Mouse (Mus musculus) MEL (cell line): ENCODE data around the gene Serinc2. TPM values are rescaled to one million over a fixed set of nuclear protein-coding genes. Genes with fewer than 3 reads are reported as not detected.

ENCODE experiments used
- DNase-seq: peaks from one replicate; pipeline ENCODE4 v3.0.0; 2011; ENCODE audit warnings: low read depth, low spot score
- H3K27ac ChIP-seq: 2 replicates; pipeline ENCODE4 v1.5.1; 2012; ENCODE audit warnings: low read depth, mild to moderate bottlenecking, control low read depth, low read length, moderate library complexity; ENCODE audit not compliant: control insufficient read depth
- H3K27me3 ChIP-seq, 2 experiments: fragments of 150-350 bp in 1 of 2; sonication (generic) in 1 of 2; 2 replicates each; pipeline ENCODE4 v1.6.1; 2012; ENCODE audit warnings: low read length in 2 of 2, mild to moderate bottlenecking in 2 of 2, improper control_type of control experiment in 1 of 2, moderate library complexity in 1 of 2; ENCODE audit not compliant: insufficient read depth in 2 of 2, control insufficient read depth in 1 of 2
- H3K36me3 ChIP-seq, 2 experiments: 2 replicates each; pipeline ENCODE4 v1.6.1; 2012 to 2014; ENCODE audit warnings: low read length in 2 of 2, improper control_type of control experiment in 1 of 2, inconsistent platforms in 1 of 2, mild to moderate bottlenecking in 1 of 2; ENCODE audit not compliant: insufficient read depth in 2 of 2, control insufficient read depth in 1 of 2
- H3K4me1 ChIP-seq, 2 experiments: fragments of 150-350 bp in 1 of 2; sonication (generic) in 1 of 2; 2 replicates each; pipeline ENCODE4 v1.6.1; 2012; ENCODE audit warnings: low read length in 2 of 2, improper control_type of control experiment in 1 of 2, mild to moderate bottlenecking in 1 of 2; ENCODE audit not compliant: insufficient read depth in 2 of 2, control insufficient read depth in 1 of 2
- H3K4me3 ChIP-seq, 2 experiments: fragments of 150-350 bp in 1 of 2; sonication (generic) in 1 of 2; 2 replicates each; pipeline ENCODE4 v1.5.1; 2012; ENCODE audit warnings: low read depth in 2 of 2, low read length in 2 of 2, mild to moderate bottlenecking in 2 of 2, moderate library complexity in 2 of 2, control low read depth in 1 of 2, improper control_type of control experiment in 1 of 2; ENCODE audit not compliant: control insufficient read depth in 1 of 2, insufficient read depth in 1 of 2
- H3K79me2 ChIP-seq: 2 replicates; pipeline ENCODE4 v1.6.1; 2012; ENCODE audit warnings: mild to moderate bottlenecking, low read length, moderate library complexity; ENCODE audit not compliant: control insufficient read depth, poor library complexity, insufficient read depth
- H3K9ac ChIP-seq: 2 replicates; pipeline ENCODE4 v1.6.1; 2012; ENCODE audit warnings: low read depth, mild to moderate bottlenecking, control low read depth, low read length, moderate library complexity; ENCODE audit not compliant: control insufficient read depth, poor library complexity, severe bottlenecking
- H3K9me3 ChIP-seq: fragments of 150-350 bp; sonication (generic); replicated peaks from 2 replicates; pipeline ENCODE4 v1.6.1; 2012; ENCODE audit warnings: mild to moderate bottlenecking, low read length, improper control_type of control experiment, moderate library complexity; ENCODE audit not compliant: insufficient read depth
- BHLHE40 ChIP-seq: IDR thresholded peaks from 2 replicates; pipeline ENCODE4 v1.6.1; 2012; ENCODE audit warnings: low read depth, mild to moderate bottlenecking, inconsistent platforms, low read length, improper control_type of control experiment, borderline replicate concordance
- CHD1 ChIP-seq: IDR thresholded peaks from 2 replicates; pipeline ENCODE4 v1.6.1; 2012; ENCODE audit warnings: low read depth, mild to moderate bottlenecking, inconsistent platforms, low read length, improper control_type of control experiment
- CHD2 ChIP-seq: IDR thresholded peaks from 2 replicates; pipeline ENCODE4 v1.6.1; 2011; ENCODE audit warnings: low read length, improper control_type of control experiment
- CTCF ChIP-seq, 3 experiments: IDR thresholded peaks in 2 of 3; conservative IDR thresholded peaks in 1 of 3; 2 replicates each; pipeline ENCODE4 v1.5.1; 2011 to 2012; ENCODE audit warnings: low read length in 3 of 3, low read depth in 2 of 3, mild to moderate bottlenecking in 2 of 3, improper control_type of control experiment in 1 of 3, inconsistent platforms in 1 of 3, mixed read lengths in 1 of 3, moderate library complexity in 1 of 3; ENCODE audit not compliant: control insufficient read depth in 1 of 3, insufficient read depth in 1 of 3, poor library complexity in 1 of 3, severe bottlenecking in 1 of 3
- E2F4 ChIP-seq: IDR thresholded peaks from 2 replicates; pipeline ENCODE4 v1.6.1; 2011; ENCODE audit warnings: low read depth, low read length, improper control_type of control experiment, borderline replicate concordance
- EP300 ChIP-seq, 2 experiments: IDR thresholded peaks; 2 replicates each; pipeline ENCODE4 v1.6.1; 2011; ENCODE audit warnings: improper control_type of control experiment in 2 of 2, low read length in 2 of 2, low read depth in 1 of 2, mild to moderate bottlenecking in 1 of 2
- ETS1 ChIP-seq: IDR thresholded peaks from 2 replicates; pipeline ENCODE4 v1.6.1; 2012; ENCODE audit warnings: low read depth, mild to moderate bottlenecking, inconsistent platforms, low read length, improper control_type of control experiment, moderate library complexity
- GABPA ChIP-seq: IDR thresholded peaks from 2 replicates; pipeline ENCODE4 v1.6.1; 2012; ENCODE audit warnings: low read depth, mild to moderate bottlenecking, inconsistent platforms, low read length, improper control_type of control experiment, moderate library complexity
- GATA1 ChIP-seq: IDR thresholded peaks from 2 replicates; pipeline ENCODE4 v1.6.1; 2011; ENCODE audit warnings: low read depth, low read length, improper control_type of control experiment
- HCFC1 ChIP-seq: IDR thresholded peaks from 2 replicates; pipeline ENCODE4 v1.6.1; 2012; ENCODE audit warnings: low read depth, mild to moderate bottlenecking, inconsistent platforms, low read length, improper control_type of control experiment, moderate library complexity
- JUND ChIP-seq: IDR thresholded peaks from 2 replicates; pipeline ENCODE4 v1.6.1; 2011; ENCODE audit warnings: low read depth, mild to moderate bottlenecking, improper control_type of control experiment, low read length
- KAT2A ChIP-seq: conservative IDR thresholded peaks from 2 replicates; pipeline ENCODE4 v1.6.1; 2012; ENCODE audit warnings: low read depth, low read length, improper control_type of control experiment, inconsistent platforms
- MAFK ChIP-seq: IDR thresholded peaks from 2 replicates; pipeline ENCODE4 v1.6.1; 2011; ENCODE audit warnings: low read depth, mild to moderate bottlenecking, low read length, improper control_type of control experiment, borderline replicate concordance
- MAX ChIP-seq: IDR thresholded peaks from 2 replicates; pipeline ENCODE4 v1.6.1; 2011; ENCODE audit warnings: low read length, improper control_type of control experiment
- MAZ ChIP-seq: IDR thresholded peaks from 2 replicates; pipeline ENCODE4 v1.6.1; 2012; ENCODE audit warnings: low read depth, mild to moderate bottlenecking, inconsistent platforms, low read length, improper control_type of control experiment
- MEF2A ChIP-seq: IDR thresholded peaks from 2 replicates; pipeline ENCODE4 v1.6.1; 2014; ENCODE audit warnings: low read depth, mild to moderate bottlenecking, inconsistent platforms, low read length, improper control_type of control experiment; ENCODE audit not compliant: poor library complexity, insufficient replicate concordance, severe bottlenecking; ENCODE audit errors: extremely low read depth
- MXI1 ChIP-seq: IDR thresholded peaks from 2 replicates; pipeline ENCODE4 v1.6.1; 2011; ENCODE audit warnings: mild to moderate bottlenecking, low read depth, low read length, improper control_type of control experiment
- MYB ChIP-seq: IDR thresholded peaks from 2 replicates; pipeline ENCODE4 v1.6.1; 2011; ENCODE audit warnings: mild to moderate bottlenecking, low read depth, low read length, improper control_type of control experiment
- NELFE ChIP-seq: IDR thresholded peaks from 2 replicates; pipeline ENCODE4 v1.6.1; 2011; ENCODE audit warnings: low read depth, low read length, improper control_type of control experiment
- POLR2A ChIP-seq, 2 experiments: IDR thresholded peaks; 2 replicates each; pipeline ENCODE4 v1.6.1; 2011 to 2012; ENCODE audit warnings: low read length in 2 of 2, mild to moderate bottlenecking in 2 of 2, control low read depth in 1 of 2, improper control_type of control experiment in 1 of 2, low read depth in 1 of 2, moderate library complexity in 1 of 2; ENCODE audit not compliant: control insufficient read depth in 1 of 2, insufficient read depth in 1 of 2, poor library complexity in 1 of 2
- POLR2AphosphoS2 ChIP-seq: IDR thresholded peaks from 2 replicates; pipeline ENCODE4 v1.6.1; 2011; ENCODE audit warnings: low read length, improper control_type of control experiment
- POLR2AphosphoS5 ChIP-seq: IDR thresholded peaks from 2 replicates; pipeline ENCODE4 v1.6.1; 2012; ENCODE audit warnings: low read depth, borderline replicate concordance, mild to moderate bottlenecking, inconsistent platforms, low read length, moderate library complexity, mixed read lengths
- RAD21 ChIP-seq: IDR thresholded peaks from 2 replicates; pipeline ENCODE4 v1.6.1; 2011; ENCODE audit warnings: mild to moderate bottlenecking, low read depth, low read length, improper control_type of control experiment
- RCOR1 ChIP-seq: IDR thresholded peaks from 2 replicates; pipeline ENCODE4 v1.6.1; 2012; ENCODE audit warnings: low read depth, mild to moderate bottlenecking, inconsistent platforms, low read length, improper control_type of control experiment
- SIN3A ChIP-seq: IDR thresholded peaks from 2 replicates; pipeline ENCODE4 v1.6.1; 2012; ENCODE audit warnings: low read length, improper control_type of control experiment, inconsistent platforms
- SMC3 ChIP-seq: IDR thresholded peaks from 2 replicates; pipeline ENCODE4 v1.6.1; 2011; ENCODE audit warnings: low read depth, low read length, improper control_type of control experiment
- TAL1 ChIP-seq: IDR thresholded peaks from 2 replicates; pipeline ENCODE4 v1.6.1; 2012; ENCODE audit warnings: mild to moderate bottlenecking, inconsistent platforms, low read length, moderate library complexity, mixed read lengths
- TCF12 ChIP-seq: IDR thresholded peaks from 2 replicates; pipeline ENCODE4 v1.6.1; 2014; ENCODE audit warnings: low read depth, mild to moderate bottlenecking, inconsistent platforms, low read length, improper control_type of control experiment, moderate library complexity
- UBTF ChIP-seq: IDR thresholded peaks from 2 replicates; pipeline ENCODE4 v1.6.1; 2012; ENCODE audit warnings: low read depth, mild to moderate bottlenecking, inconsistent platforms, low read length, improper control_type of control experiment, moderate library complexity, borderline replicate concordance; ENCODE audit not compliant: insufficient read depth
- USF1 ChIP-seq: IDR thresholded peaks from 2 replicates; pipeline ENCODE4 v1.6.1; 2014; ENCODE audit warnings: low read depth, mild to moderate bottlenecking, inconsistent platforms, low read length, improper control_type of control experiment, moderate library complexity
- ZKSCAN1 ChIP-seq: IDR thresholded peaks from 2 replicates; pipeline ENCODE4 v1.6.1; 2012; ENCODE audit warnings: low read depth, mild to moderate bottlenecking, inconsistent platforms, low read length, improper control_type of control experiment, moderate library complexity
- ZMIZ1 ChIP-seq: IDR thresholded peaks from 2 replicates; pipeline ENCODE4 v1.6.1; 2012; ENCODE audit warnings: low read depth, mild to moderate bottlenecking, inconsistent platforms, low read length, improper control_type of control experiment, moderate library complexity
- ZNF384 ChIP-seq: IDR thresholded peaks from 2 replicates; pipeline ENCODE4 v1.6.1; 2012; ENCODE audit warnings: low read depth, mild to moderate bottlenecking, inconsistent platforms, low read length, improper control_type of control experiment
- polyA plus RNA-seq, 2 experiments: library from polyadenylated mRNA; stranded (reverse) in 1 of 2; unstranded in 1 of 2; fragments of >175 nt in 1 of 2; fragments of >200 nt in 1 of 2; gene quantifications; 2 replicates each; pipeline versions ENCODE4 v1.2.1 to v1.2.4; 2012; ENCODE audit warnings: low replicate concordance in 2 of 2, low read depth in 1 of 2; ENCODE audit not compliant: insufficient read length in 2 of 2, insufficient read depth in 1 of 2, missing spikeins in 1 of 2
- total RNA-seq: library from RNA; depleted of rRNA; stranded (reverse); fragments of 300-350 nt; gene quantifications from 2 replicates; pipeline ENCODE4 v1.2.3, GENCODE M21; 2012

Serinc2 gene
- total and polyA plus RNA-seq, 3 experiments: 0.21 TPM; not detected in 2

DNA sequence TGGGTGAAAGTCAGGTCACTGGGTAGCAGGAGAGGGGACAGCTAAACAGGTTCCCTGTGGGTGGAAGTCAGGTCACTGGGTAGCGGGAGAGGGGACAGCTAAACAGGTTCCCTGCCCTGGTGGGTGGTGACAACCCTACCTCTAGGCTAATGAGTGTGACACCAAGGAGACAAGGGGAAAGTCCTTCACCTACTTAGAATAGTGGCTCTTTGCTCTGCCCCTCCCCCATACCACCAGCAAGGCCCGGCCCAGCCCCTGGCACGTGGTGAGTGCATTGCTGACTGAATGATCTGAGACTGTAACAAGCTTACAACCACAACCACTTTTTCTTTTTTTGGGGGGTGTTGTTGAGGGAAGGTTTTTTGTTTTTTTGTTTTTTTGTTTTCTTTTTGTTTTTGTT is 27.2 kb downstream of the Serinc2 start (continued):
- TF ChIP-seq CHD2 (no peak; the same call in 1 of the 2 replicates), MYB (no peak), BHLHE40 (peak; percentile 78), E2F4 (no peak), CTCF (IDR thresholded peaks at IDR 0.05 in 2 of 3, conservative IDR thresholded peaks at IDR 0.05 in 1 of 3; ENCODE audit: control insufficient read depth in 1 of 3, insufficient read depth in 1 of 3, low read depth in 2 of 3, low read length in 3 of 3, poor library complexity in 1 of 3, severe bottlenecking in 1 of 3) (no peak), RAD21 (no peak)
- TF ChIP-seq, all 39 proteins: peak for 5

DNA sequence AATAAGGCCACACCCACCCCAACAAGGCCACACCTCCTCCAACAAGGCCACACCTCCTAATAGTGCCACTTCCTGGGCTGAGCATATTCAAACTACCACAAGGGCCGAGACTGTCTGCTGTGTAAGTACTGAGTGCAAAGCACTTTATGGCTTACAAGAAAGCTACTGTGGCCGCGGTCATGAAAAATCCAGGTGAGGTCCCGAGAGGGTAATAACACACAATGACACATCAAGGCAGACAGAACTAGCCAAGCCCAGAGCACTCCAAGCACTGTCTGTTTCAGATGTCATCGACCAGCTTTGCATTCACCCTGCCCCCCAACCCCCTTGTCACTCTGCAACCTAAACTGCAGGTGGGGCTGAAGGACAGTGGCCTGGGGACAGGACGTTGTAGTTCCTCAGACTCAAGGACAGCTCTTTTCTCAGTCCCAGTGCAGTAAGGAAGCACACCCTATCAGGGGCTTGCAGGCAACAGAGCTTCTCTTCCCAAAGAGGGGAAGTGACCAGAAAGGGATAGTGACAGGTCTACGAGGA is 27.8 kb downstream of the Serinc2 start:
- Histone ChIP-seq H3K4me3 (peak overlapping the region; percentile 49 to 86), H3K9me3 (no peaks in the 10 kb centered on the region), H3K4me1 (peaks cover 5 to 25% of the 10 kb centered on the region in 2 experiments; a peak in 3 of 4 replicates), H3K27ac (peak overlapping the region; percentile 68), H3K36me3 (peaks cover 0 to 5% of the 10 kb centered on the region in 2 experiments; a peak in 1 of 4 replicates), H3K9ac (peak overlapping the region; percentile 56), H3K27me3 (no peaks in the 10 kb centered on the region), H3K79me2 (no peaks in the 10 kb centered on the region)
- DNase-seq: peak; percentile 79
- TF ChIP-seq MAX: peak; percentile 37
- TF ChIP-seq KAT2A: no peak
- peak in 1 of 3 experiments; percentile 6; a peak in 1 of 6 replicates for TF ChIP-seq CTCF (IDR thresholded peaks at IDR 0.05 in 2 of 3, conservative IDR thresholded peaks at IDR 0.05 in 1 of 3; ENCODE audit: control insufficient read depth in 1 of 3, insufficient read depth in 1 of 3, low read depth in 2 of 3, low read length in 3 of 3, poor library complexity in 1 of 3, severe bottlenecking in 1 of 3)
- peak; percentile 17; the same call in 1 of the 2 replicates for TF ChIP-seq RCOR1
- TF ChIP-seq POLR2AphosphoS5: no peak
- TF ChIP-seq ZNF384: no peak
- TF ChIP-seq POLR2A (IDR thresholded peaks at IDR 0.05; ENCODE audit: control insufficient read depth in 1 of 2, insufficient read depth in 1 of 2, low read depth in 1 of 2, low read length in 2 of 2, poor library complexity in 1 of 2): peak in 1 of 2 experiments; percentile 53; a peak in 2 of 4 replicates
- TF ChIP-seq CHD2: no peak; the same call in 1 of the 2 replicates
- TF ChIP-seq CHD1: no peak
- peak; percentile 74 for TF ChIP-seq HCFC1
- no peak for TF ChIP-seq SMC3
- no peak for TF ChIP-seq MEF2A
- peak; percentile 64; the same call in 1 of the 2 replicates for TF ChIP-seq POLR2AphosphoS2
- no peak for TF ChIP-seq BHLHE40
- no peak for TF ChIP-seq ZKSCAN1
- no peak for TF ChIP-seq MAFK
- 0 out of 2 replicates have a peak, but pooled peaks have one; percentile 3 for TF ChIP-seq MAZ
- no peak; the same call in 1 of the 2 replicates for TF ChIP-seq MXI1
- peak; percentile 45 to 48 for TF ChIP-seq EP300 (IDR thresholded peaks at IDR 0.05; ENCODE audit: low read depth in 1 of 2, low read length in 2 of 2)
- TF ChIP-seq GATA1: no peak
- no peak for TF ChIP-seq ETS1
- TF ChIP-seq SIN3A: peak; percentile 65
- no peak for TF ChIP-seq MYB
- peak; percentile 64 for TF ChIP-seq NELFE
- no peak for TF ChIP-seq GABPA
- no peak; the same call in 1 of the 2 replicates for TF ChIP-seq ZMIZ1
- peak; percentile 73 for TF ChIP-seq TAL1
- TF ChIP-seq RAD21: no peak
- TF ChIP-seq TCF12: no peak; the same call in 1 of the 2 replicates
- TF ChIP-seq JUND: no peak
- TF ChIP-seq UBTF: no peak
- TF ChIP-seq E2F4: no peak
- TF ChIP-seq USF1: no peak
